Mouse (Mus musculus): ENCODE measurements at regions not wholly inside any gene's neighbourhood (a gene's known extent, or its start where the extent isn't known, plus 50 kb on each side); places are given as distances from the start of the nearest gene placed in this dataset.

GRCm38 (mm10) chr7:123849220-123849619 is 133.4 kb upstream of the Hs3st4 start:
- H3K27ac ChIP-seq (ENCODE audit: low read depth, low read length), result no peak overlapping the region

GRCm38 (mm10) chr7:123850272-123851197 is 132.1 kb upstream of the Hs3st4 start:
- no peaks in the 10 kb centered on the region for H3K4me1 ChIP-seq (ENCODE audit: control insufficient read depth, insufficient read depth, low read length)
- H3K36me3 ChIP-seq (ENCODE audit: control insufficient read depth, insufficient read depth, low read length), result no peaks in the 10 kb centered on the region
- H3K4me2 ChIP-seq, result no peak overlapping the region
- WGBS (ENCODE audit: insufficient replicate concordance), result 72% methylated on average over 10 of the region's 10 CpGs
- no peaks in the 10 kb centered on the region for H3K9me3 ChIP-seq (replicated peaks; ENCODE audit: control insufficient read depth, low read length)
- H3K4me3 ChIP-seq (ENCODE audit: low read depth, low read length), result no peak overlapping the region
- H3K9ac ChIP-seq (ENCODE audit: low read depth, low read length), result no peak overlapping the region
- ATAC-seq (replicated peaks; ENCODE audit: insufficient number of reproducible peaks, low FRiP score, low TSS enrichment), result no peak
- H3K27me3 ChIP-seq (ENCODE audit: control insufficient read depth, insufficient read depth, low read length), result no peaks in the 10 kb centered on the region
- H3K27ac ChIP-seq (ENCODE audit: low read depth, low read length), result no peak overlapping the region

More at GRCm38 (mm10) chr7:123849220-123849619, 133.4 kb upstream of the Hs3st4 start:
- Histone ChIP-seq H3K36me3 (ENCODE audit: control insufficient read depth, insufficient read depth, low read length) (no peaks in the 10 kb centered on the region), H3K9me3 (replicated peaks; ENCODE audit: control insufficient read depth, low read length) (no peaks in the 10 kb centered on the region), H3K4me2 (no peak overlapping the region), H3K4me1 (ENCODE audit: control insufficient read depth, insufficient read depth, low read length) (no peaks in the 10 kb centered on the region), H3K9ac (ENCODE audit: low read depth, low read length) (no peak overlapping the region), H3K4me3 (ENCODE audit: low read depth, low read length) (no peak overlapping the region), H3K27me3 (ENCODE audit: control insufficient read depth, insufficient read depth, low read length) (no peaks in the 10 kb centered on the region)
- WGBS (ENCODE audit: insufficient replicate concordance), result 63% methylated on average over 3 of the region's 3 CpGs
- no peak for ATAC-seq (replicated peaks; ENCODE audit: insufficient number of reproducible peaks, low FRiP score, low TSS enrichment)

- no peak overlapping the region for H3K27ac ChIP-seq (ENCODE audit: low read depth, low read length)
- WGBS (ENCODE audit: insufficient replicate concordance), result 49% methylated on average over 6 of the region's 6 CpGs
- H3K4me2 ChIP-seq, result no peak overlapping the region
- ATAC-seq (replicated peaks; ENCODE audit: insufficient number of reproducible peaks, low FRiP score, low TSS enrichment), result peak; percentile 62; the same call in 1 of the 2 replicates
- H3K9ac ChIP-seq (ENCODE audit: low read depth, low read length), result no peak overlapping the region
- no peaks in the 10 kb centered on the region for H3K9me3 ChIP-seq (replicated peaks; ENCODE audit: control insufficient read depth, low read length)
- H3K4me3 ChIP-seq (ENCODE audit: low read depth, low read length), result no peak overlapping the region
- H3K27me3 ChIP-seq (ENCODE audit: control insufficient read depth, insufficient read depth, low read length), result no peaks in the 10 kb centered on the region
- H3K36me3 ChIP-seq (ENCODE audit: control insufficient read depth, insufficient read depth, low read length), result no peaks in the 10 kb centered on the region
- no peaks in the 10 kb centered on the region for H3K4me1 ChIP-seq (ENCODE audit: control insufficient read depth, insufficient read depth, low read length)
Measured at GRCm38 (mm10) chr7:123857539-123857938, 125.1 kb upstream of the Hs3st4 start.

- 85% methylated on average over 2 of the region's 2 CpGs for WGBS (ENCODE audit: insufficient replicate concordance)
Measured at GRCm38 (mm10) chr7:123861706-123862105, 121.0 kb upstream of the Hs3st4 start.

GRCm38 (mm10) chr7:123896759-123897444 is 85.8 kb upstream of the Hs3st4 start:
- Histone ChIP-seq H3K27ac (ENCODE audit: low read depth, low read length) (no peak overlapping the region), H3K27me3 (ENCODE audit: control insufficient read depth, insufficient read depth, low read length) (no peaks in the 10 kb centered on the region), H3K4me1 (ENCODE audit: control insufficient read depth, insufficient read depth, low read length) (no peaks in the 10 kb centered on the region), H3K4me3 (ENCODE audit: low read depth, low read length) (no peak overlapping the region), H3K4me2 (no peak overlapping the region), H3K36me3 (ENCODE audit: control insufficient read depth, insufficient read depth, low read length) (no peaks in the 10 kb centered on the region), H3K9ac (ENCODE audit: low read depth, low read length) (no peak overlapping the region), H3K9me3 (replicated peaks; ENCODE audit: control insufficient read depth, low read length) (no peaks in the 10 kb centered on the region)
- no peak for ATAC-seq (replicated peaks; ENCODE audit: insufficient number of reproducible peaks, low FRiP score, low TSS enrichment)
- 70% methylated on average over 4 of the region's 4 CpGs for WGBS (ENCODE audit: insufficient replicate concordance)

More at GRCm38 (mm10) chr7:123861706-123862105, 121.0 kb upstream of the Hs3st4 start:
- H3K4me2 ChIP-seq, result no peak overlapping the region
- H3K9me3 ChIP-seq (replicated peaks; ENCODE audit: control insufficient read depth, low read length), result no peaks in the 10 kb centered on the region
- no peak overlapping the region for H3K4me3 ChIP-seq (ENCODE audit: low read depth, low read length)
- no peak overlapping the region for H3K27ac ChIP-seq (ENCODE audit: low read depth, low read length)
- ATAC-seq (replicated peaks; ENCODE audit: insufficient number of reproducible peaks, low FRiP score, low TSS enrichment), result no peak
- H3K4me1 ChIP-seq (ENCODE audit: control insufficient read depth, insufficient read depth, low read length), result no peaks in the 10 kb centered on the region
- H3K36me3 ChIP-seq (ENCODE audit: control insufficient read depth, insufficient read depth, low read length), result no peaks in the 10 kb centered on the region
- no peak overlapping the region for H3K9ac ChIP-seq (ENCODE audit: low read depth, low read length)
- H3K27me3 ChIP-seq (ENCODE audit: control insufficient read depth, insufficient read depth, low read length), result no peaks in the 10 kb centered on the region

GRCm38 (mm10) chr7:123907946-123908840 is 74.5 kb upstream of the Hs3st4 start:
- Histone ChIP-seq H3K9ac (ENCODE audit: low read depth, low read length) (no peak overlapping the region), H3K27me3 (ENCODE audit: control insufficient read depth, insufficient read depth, low read length) (no peaks in the 10 kb centered on the region), H3K4me2 (no peak overlapping the region), H3K36me3 (ENCODE audit: control insufficient read depth, insufficient read depth, low read length) (no peaks in the 10 kb centered on the region), H3K27ac (ENCODE audit: low read depth, low read length) (no peak overlapping the region), H3K4me3 (ENCODE audit: low read depth, low read length) (no peak overlapping the region), H3K9me3 (replicated peaks; ENCODE audit: control insufficient read depth, low read length) (no peaks in the 10 kb centered on the region), H3K4me1 (ENCODE audit: control insufficient read depth, insufficient read depth, low read length) (no peaks in the 10 kb centered on the region)
- 79% methylated on average over 6 of the region's 6 CpGs for WGBS (ENCODE audit: insufficient replicate concordance)
- no peak for ATAC-seq (replicated peaks; ENCODE audit: insufficient number of reproducible peaks, low FRiP score, low TSS enrichment)

- Histone ChIP-seq H3K9me3 (replicated peaks; ENCODE audit: control insufficient read depth, low read length) (no peaks in the 10 kb centered on the region), H3K4me3 (ENCODE audit: low read depth, low read length) (no peak overlapping the region), H3K4me1 (ENCODE audit: control insufficient read depth, insufficient read depth, low read length) (no peaks in the 10 kb centered on the region), H3K36me3 (ENCODE audit: control insufficient read depth, insufficient read depth, low read length) (no peaks in the 10 kb centered on the region), H3K27ac (ENCODE audit: low read depth, low read length) (no peak overlapping the region), H3K27me3 (ENCODE audit: control insufficient read depth, insufficient read depth, low read length) (no peaks in the 10 kb centered on the region), H3K9ac (ENCODE audit: low read depth, low read length) (no peak overlapping the region), H3K4me2 (no peak overlapping the region)
- no peak for ATAC-seq (replicated peaks; ENCODE audit: insufficient number of reproducible peaks, low FRiP score, low TSS enrichment)
- WGBS (ENCODE audit: insufficient replicate concordance), result 72% methylated on average over 2 of the region's 2 CpGs
Measured at GRCm38 (mm10) chr7:123921461-123921860, 61.2 kb upstream of the Hs3st4 start.

- no peak overlapping the region for H3K4me2 ChIP-seq
- ATAC-seq (replicated peaks; ENCODE audit: insufficient number of reproducible peaks, low FRiP score, low TSS enrichment), result no peak
- no peak overlapping the region for H3K9ac ChIP-seq (ENCODE audit: low read depth, low read length)
- WGBS (ENCODE audit: insufficient replicate concordance), result 68% methylated on average over 7 of the region's 7 CpGs
- H3K27me3 ChIP-seq (ENCODE audit: control insufficient read depth, insufficient read depth, low read length), result no peaks in the 10 kb centered on the region
- no peaks in the 10 kb centered on the region for H3K4me1 ChIP-seq (ENCODE audit: control insufficient read depth, insufficient read depth, low read length)
- H3K9me3 ChIP-seq (replicated peaks; ENCODE audit: control insufficient read depth, low read length), result no peaks in the 10 kb centered on the region
- no peaks in the 10 kb centered on the region for H3K36me3 ChIP-seq (ENCODE audit: control insufficient read depth, insufficient read depth, low read length)
- H3K27ac ChIP-seq (ENCODE audit: low read depth, low read length), result no peak overlapping the region
- no peak overlapping the region for H3K4me3 ChIP-seq (ENCODE audit: low read depth, low read length)
Measured at GRCm38 (mm10) chr7:123932486-123932885, 50.2 kb upstream of the Hs3st4 start.
